ENCODE assay signal across 8 mouse cellular contexts in genomic region chr11:106255174-106255573, GRCm38 (mm10). TPM values are rescaled to one million over a fixed set of nuclear protein-coding genes. Genes with fewer than 3 reads are reported as not detected.
DNase-seq lines count a peak whose midpoint lies in the region; ATAC-seq and TF ChIP-seq lines count a peak whose summit lies in the region.

No protein-coding gene starts in this region.

- H3K27me3 ChIP-seq in kidney, embryonic 15.5 days: no peaks in the 10 kb centered on the region
- no peaks in the 10 kb centered on the region for H3K27me3 ChIP-seq in forebrain, postnatal 0 days (ENCODE audit: insufficient read depth, low read length)
- H3K27me3 ChIP-seq in liver, postnatal 0 days (ENCODE audit: insufficient read depth, low read length): no peaks in the 10 kb centered on the region

- peak overlapping the region; percentile 74 for H3K9ac ChIP-seq in kidney, embryonic 15.5 days
- H3K9ac ChIP-seq in forebrain, postnatal 0 days: peak overlapping the region; percentile 84
- peak overlapping the region; percentile 88 for H3K9ac ChIP-seq in liver, postnatal 0 days (replicated peaks)

- 2% methylated on average over 22 of the region's 22 CpGs for WGBS in kidney, embryonic 15.5 days
- 3% methylated on average over 22 of the region's 22 CpGs for WGBS in forebrain, postnatal 0 days
- 1% methylated on average over 22 of the region's 22 CpGs for WGBS in liver, postnatal 0 days (ENCODE audit: insufficient replicate concordance)

- no peaks in the 10 kb centered on the region for H3K9me3 ChIP-seq in kidney, embryonic 15.5 days (replicated peaks)
- H3K9me3 ChIP-seq in forebrain, postnatal 0 days (ENCODE audit: low read length): no peaks in the 10 kb centered on the region
- H3K9me3 ChIP-seq in liver, postnatal 0 days (ENCODE audit: low read length): no peaks in the 10 kb centered on the region

- no peak for TF ChIP-seq EP300 in liver, postnatal 0 days (IDR thresholded peaks at IDR 0.05; ENCODE audit: low read depth)

- peak overlapping the region; percentile 81; the same call in 1 of the 2 replicates for H3K27ac ChIP-seq in kidney, embryonic 15.5 days
- no peak overlapping the region for H3K27ac ChIP-seq in forebrain, postnatal 0 days (ENCODE audit: low read depth, low read length)
- peak overlapping the region; percentile 85 for H3K27ac ChIP-seq in liver, postnatal 0 days (ENCODE audit: low read depth)

- no peak for DNase-seq in kidney, postnatal 4 days
- peak; percentile 69 for DNase-seq in adipocyte (ENCODE audit: low spot score)
- DNase-seq in forebrain, postnatal 0 days: no peak
- DNase-seq in liver, postnatal 0 days: peak; percentile 52
- DNase-seq in ovary, postnatal 14 days (ENCODE audit: low spot score): no peak
- no peak for DNase-seq in embryo, embryonic 11 days
- DNase-seq in left cerebral cortex, adult 11 months (ENCODE audit: low spot score): no peak

- H3K36me3 ChIP-seq in kidney, embryonic 15.5 days: peaks cover 72% of the 10 kb centered on the region
- peaks cover 50% of the 10 kb centered on the region for H3K36me3 ChIP-seq in forebrain, postnatal 0 days (ENCODE audit: insufficient read depth)
- H3K36me3 ChIP-seq in liver, postnatal 0 days (replicated peaks; ENCODE audit: insufficient read depth, low read length): peaks cover 64% of the 10 kb centered on the region

- H3K4me1 ChIP-seq in kidney, embryonic 15.5 days: peaks cover 22% of the 10 kb centered on the region
- H3K4me1 ChIP-seq in forebrain, postnatal 0 days (ENCODE audit: insufficient read depth): 0 out of 2 replicates have a peak, but pooled peaks cover 4% of the 10 kb centered on the region
- H3K4me1 ChIP-seq in liver, postnatal 0 days (ENCODE audit: insufficient read depth): peaks cover 21% of the 10 kb centered on the region

- H3K4me2 ChIP-seq in kidney, embryonic 15.5 days: peak overlapping the region; percentile 87
- peak overlapping the region; percentile 94 for H3K4me2 ChIP-seq in forebrain, postnatal 0 days (ENCODE audit: low read depth)
- H3K4me2 ChIP-seq in liver, postnatal 0 days (ENCODE audit: low read depth, low read length): peak overlapping the region; percentile 94

- no peak for TF ChIP-seq CTCF in forebrain, postnatal 0 days (IDR thresholded peaks at IDR 0.05; ENCODE audit: low read depth)
- no peak for TF ChIP-seq CTCF in liver, postnatal 0 days (IDR thresholded peaks at IDR 0.05; ENCODE audit: low read depth)

- peak overlapping the region; percentile 73 for H3K4me3 ChIP-seq in kidney, embryonic 15.5 days (replicated peaks)
- peak overlapping the region; percentile 73 for H3K4me3 ChIP-seq in forebrain, postnatal 0 days (ENCODE audit: low read depth, low read length)
- H3K4me3 ChIP-seq in liver, postnatal 0 days (ENCODE audit: low read depth, low read length): peak overlapping the region; percentile 96

- ATAC-seq in kidney, embryonic 15.5 days (replicated peaks; ENCODE audit: low FRiP score): no peak
- ATAC-seq in forebrain, postnatal 0 days: no peak
- peak; percentile 20; the same call in 1 of the 2 replicates for ATAC-seq in liver, postnatal 0 days

RNA-seq across cellular contexts. Expression of gene Ftsj3, which starts 0.7 kb away (rescaled TPM):
- 64.3 and 70.2 TPM in 2 replicates for polyA plus RNA-seq in kidney, embryonic 15.5 days (2015; fragmentation: Nextera tagmentation; extraction: Ambion mirVana)
- total RNA-seq in forebrain, postnatal 0 days (2014; rRNA removed): 40.2 and 62.7 TPM in 2 replicates
- 29.0 and 29.7 TPM in 2 replicates for polyA plus RNA-seq in forebrain, postnatal 0 days (2015; fragmentation: Nextera tagmentation; extraction: Ambion mirVana)
- polyA plus RNA-seq in liver, postnatal 0 days (2015; fragmentation: Nextera tagmentation; extraction: Ambion mirVana): 21.9 and 22.5 TPM in 2 replicates

RNA-seq across cellular contexts. Expression of gene Psmc5, which starts 0.8 kb away (rescaled TPM):
- polyA plus RNA-seq in kidney, embryonic 15.5 days (2015; fragmentation: Nextera tagmentation; extraction: Ambion mirVana): 303 and 306 TPM in 2 replicates
- 108 and 114 TPM in 2 replicates for total RNA-seq in forebrain, postnatal 0 days (2014; rRNA removed)
- polyA plus RNA-seq in forebrain, postnatal 0 days (2015; fragmentation: Nextera tagmentation; extraction: Ambion mirVana): 258 and 270 TPM in 2 replicates
- 87.0 and 88.8 TPM in 2 replicates for polyA plus RNA-seq in liver, postnatal 0 days (2015; fragmentation: Nextera tagmentation; extraction: Ambion mirVana)

RNA-seq across cellular contexts. Expression of gene Smarcd2, which starts 17.6 kb away (rescaled TPM):
- polyA plus RNA-seq in kidney, embryonic 15.5 days (2015; fragmentation: Nextera tagmentation; extraction: Ambion mirVana): 57.8 and 59.0 TPM in 2 replicates
- 16.9 and 20.0 TPM in 2 replicates for total RNA-seq in forebrain, postnatal 0 days (2014; rRNA removed)
- 8.5 and 9.5 TPM in 2 replicates for polyA plus RNA-seq in forebrain, postnatal 0 days (2015; fragmentation: Nextera tagmentation; extraction: Ambion mirVana)
- 16.4 and 19.5 TPM in 2 replicates for polyA plus RNA-seq in liver, postnatal 0 days (2015; fragmentation: Nextera tagmentation; extraction: Ambion mirVana)

RNA-seq across cellular contexts. Expression of gene Tcam1, which starts 21.3 kb away (rescaled TPM):
- 0.65 and 0.82 TPM in 2 replicates for polyA plus RNA-seq in kidney, embryonic 15.5 days (2015; fragmentation: Nextera tagmentation; extraction: Ambion mirVana)
- total RNA-seq in forebrain, postnatal 0 days (2014; rRNA removed): 0.23 and 0.38 TPM in 2 replicates
- 0.18 and 0.23 TPM in 2 replicates for polyA plus RNA-seq in forebrain, postnatal 0 days (2015; fragmentation: Nextera tagmentation; extraction: Ambion mirVana)
- 0.07 and 0.09 TPM in 2 replicates for polyA plus RNA-seq in liver, postnatal 0 days (2015; fragmentation: Nextera tagmentation; extraction: Ambion mirVana)

RNA-seq across cellular contexts. Expression of gene Ddx42, which starts 38.4 kb away (rescaled TPM):
- polyA plus RNA-seq in kidney, embryonic 15.5 days (2015; fragmentation: Nextera tagmentation; extraction: Ambion mirVana): 75.9 and 77.8 TPM in 2 replicates
- 58.8 and 76.3 TPM in 2 replicates for total RNA-seq in forebrain, postnatal 0 days (2014; rRNA removed)
- 49.5 and 62.2 TPM in 2 replicates for polyA plus RNA-seq in forebrain, postnatal 0 days (2015; fragmentation: Nextera tagmentation; extraction: Ambion mirVana)
- polyA plus RNA-seq in liver, postnatal 0 days (2015; fragmentation: Nextera tagmentation; extraction: Ambion mirVana): 15.9 and 17.8 TPM in 2 replicates

Comparison
In these comparisons a context has a peak if more than half of its experiments do, and no peak if none do; other contexts are left out.
1. DNase-seq: peak in adipocyte (single experiment) and liver, postnatal 0 days (single experiment); none in kidney, postnatal 4 days (0 of 2), forebrain, postnatal 0 days (single experiment), ovary, postnatal 14 days (single experiment), embryo, embryonic 11 days (single experiment) and left cerebral cortex, adult 11 months (single experiment).
2. Peak in every context shown above with its lines, with median percentiles within 50 percentile points of each other: H3K4me2 ChIP-seq, H3K4me3 ChIP-seq and H3K9ac ChIP-seq.